Mouse (Mus musculus) brain, embryonic 14.5 days (tissue): Measurements from ENCODE around the gene Nol4l.

Experiments used
- CTCF ChIP-seq: fragments of 200-500 bp; IDR thresholded peaks from 2 replicates; pipeline ENCODE4 v1.5.1; 2012; ENCODE audit warnings: inconsistent platforms, mild to moderate bottlenecking, moderate library complexity, borderline replicate concordance; ENCODE audit not compliant: insufficient read depth, insufficient read length; ENCODE audit errors: extremely low read depth
- POLR2A ChIP-seq: fragments of 200-500 bp; IDR thresholded peaks from 2 replicates; pipeline ENCODE4 v1.6.1; 2012; ENCODE audit warnings: mild to moderate bottlenecking, inconsistent platforms, borderline replicate concordance; ENCODE audit not compliant: poor library complexity, insufficient read depth, insufficient read length, severe bottlenecking; ENCODE audit errors: extremely low read depth

DNA sequence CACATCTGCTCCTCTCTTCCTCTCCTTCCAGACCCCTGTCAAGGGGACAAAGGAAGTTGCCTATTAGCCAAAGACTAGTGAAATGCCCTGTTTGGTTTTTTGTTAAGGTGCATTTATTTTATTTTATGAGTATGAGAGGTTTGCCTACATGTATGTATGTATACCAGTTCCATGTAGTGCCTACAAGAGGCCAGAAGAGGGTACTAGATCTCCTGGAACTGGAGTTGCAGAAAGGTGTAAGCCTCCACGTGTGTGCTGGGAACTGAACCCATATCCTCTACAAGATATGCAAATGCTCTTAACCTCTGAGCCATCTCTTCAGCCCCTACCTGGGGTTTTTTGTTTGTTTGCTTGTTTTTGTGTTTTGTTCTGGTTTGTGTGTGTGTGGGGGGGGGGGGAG is 4.2 kb upstream of the Nol4l start:
- TF ChIP-seq POLR2A (no peak), CTCF (no peak)
